Mouse (Mus musculus) liver, postnatal 0 days (tissue): Measurements from ENCODE around the gene Ngef. TPM values are rescaled to one million over a fixed set of nuclear protein-coding genes. Genes with fewer than 3 reads are reported as not detected.

Experiments used
- ATAC-seq: fragments of 200-750 bp; cut with Nextera tagmentation; 2 replicates; pipeline ENCODE4 v1.8.0; 2017; ENCODE audit warnings: mild to moderate bottlenecking, moderate library complexity
- DNase-seq: peaks from one replicate; pipeline ENCODE4 v3.0.0-alpha.2; 2016
- H3K27ac ChIP-seq: fragments of 300-500 bp; sonication (generic); 2 replicates; pipeline ENCODE4 v1.5.1; 2014; ENCODE audit warnings: antibody characterized with exemption, moderate library complexity, mild to moderate bottlenecking, low read depth
- H3K27me3 ChIP-seq: fragments of 300-500 bp; sonication (generic); 2 replicates; pipeline ENCODE4 v1.6.1; 2014; ENCODE audit warnings: low read length, control low read depth, mixed read lengths; ENCODE audit not compliant: insufficient read depth
- H3K36me3 ChIP-seq: fragments of 300-500 bp; sonication (generic); replicated peaks from 2 replicates; pipeline ENCODE4 v1.6.1; 2014; ENCODE audit warnings: mild to moderate bottlenecking, control low read depth, low read length, moderate library complexity, mixed read lengths; ENCODE audit not compliant: insufficient read depth
- H3K4me1 ChIP-seq: fragments of 300-500 bp; sonication (generic); 2 replicates; pipeline ENCODE4 v1.6.1; 2014; ENCODE audit warnings: antibody characterized with exemption, mild to moderate bottlenecking, control low read depth; ENCODE audit not compliant: insufficient read depth
- H3K4me2 ChIP-seq: fragments of 300-500 bp; sonication (generic); 2 replicates; pipeline ENCODE4 v1.6.1; 2014; ENCODE audit warnings: low read depth, mild to moderate bottlenecking, low read length, moderate library complexity, mixed read lengths
- H3K4me3 ChIP-seq: fragments of 300-500 bp; sonication (generic); 2 replicates; pipeline ENCODE4 v1.5.1; 2014; ENCODE audit warnings: low read depth, low read length
- H3K9ac ChIP-seq: fragments of 300-500 bp; sonication (generic); replicated peaks from 2 replicates; pipeline ENCODE4 v1.6.1; 2014; ENCODE audit warnings: mild to moderate bottlenecking, moderate library complexity
- H3K9me3 ChIP-seq: fragments of 300-500 bp; sonication (generic); 2 replicates; pipeline ENCODE4 v1.6.1; 2016; ENCODE audit warnings: mild to moderate bottlenecking, control low read depth, low read length, mixed read lengths
- CTCF ChIP-seq: sonication (generic); IDR thresholded peaks from 2 replicates; pipeline ENCODE4 v1.5.1; 2016; ENCODE audit warnings: antibody characterized with exemption, low read depth
- EP300 ChIP-seq: IDR thresholded peaks from 2 replicates; pipeline ENCODE4 v1.6.1; 2016; ENCODE audit warnings: antibody characterized with exemption, low read depth, mild to moderate bottlenecking
- WGBS: fragments of 180-500 bp; shearing (Covaris S2); extraction: QIAGEN DNeasy Blood & Tissue Kit; methylation state at CpG from one replicate; pipeline ENCODE4 v1.1.7; 2014; ENCODE audit not compliant: insufficient replicate concordance; 5-methylcytosine and 5-hydroxymethylcytosine counted together
- polyA plus RNA-seq: library from polyadenylated mRNA; unstranded; fragments of >200 nt; fragmentation: Nextera tagmentation; extraction: Ambion mirVana; gene quantifications from 2 replicates; pipeline ENCODE4 v1.2.1, GENCODE M21; 2015

The Ngef gene
- polyA plus RNA-seq, 1 experiment from 2014 or later, result 5.6 TPM

DNA sequence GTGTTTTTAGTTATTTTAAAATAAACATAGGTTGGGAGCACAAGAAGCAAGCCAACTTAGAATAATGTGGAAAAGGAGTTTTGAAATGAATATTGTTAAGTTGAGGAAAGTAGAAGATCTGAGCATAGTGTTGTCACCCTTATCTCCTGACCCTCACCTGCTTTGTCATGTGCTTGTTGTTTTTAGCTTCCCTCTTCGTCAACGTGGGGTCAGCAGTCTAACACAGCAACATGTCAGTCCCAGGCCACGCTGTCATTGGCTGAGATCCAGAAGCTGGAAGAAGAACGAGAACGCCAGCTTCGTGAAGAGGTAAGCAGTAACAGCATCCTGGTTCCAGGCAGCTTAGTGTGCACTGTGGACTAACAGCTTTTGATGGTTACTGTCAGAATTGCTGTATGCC, 137.1 kb downstream of the Ngef start:
- 63% methylated on average over 6 of the region's 6 CpGs for WGBS
- H3K36me3 ChIP-seq, result peaks cover 72% of the 10 kb centered on the region
- ATAC-seq, result peak; percentile 57; the same call in 1 of the 2 replicates
- no peak overlapping the region for H3K9ac ChIP-seq
- H3K9me3 ChIP-seq, result no peaks in the 10 kb centered on the region
- H3K27me3 ChIP-seq, result no peaks in the 10 kb centered on the region
- H3K4me3 ChIP-seq, result no peak overlapping the region
- peak overlapping the region; percentile 22; the same call in 1 of the 2 replicates for H3K27ac ChIP-seq
- no peak overlapping the region for H3K4me2 ChIP-seq
- DNase-seq, result peak; percentile 18
- TF ChIP-seq EP300, result no peak
- TF ChIP-seq CTCF, result no peak
- no peaks in the 10 kb centered on the region for H3K4me1 ChIP-seq

DNA sequence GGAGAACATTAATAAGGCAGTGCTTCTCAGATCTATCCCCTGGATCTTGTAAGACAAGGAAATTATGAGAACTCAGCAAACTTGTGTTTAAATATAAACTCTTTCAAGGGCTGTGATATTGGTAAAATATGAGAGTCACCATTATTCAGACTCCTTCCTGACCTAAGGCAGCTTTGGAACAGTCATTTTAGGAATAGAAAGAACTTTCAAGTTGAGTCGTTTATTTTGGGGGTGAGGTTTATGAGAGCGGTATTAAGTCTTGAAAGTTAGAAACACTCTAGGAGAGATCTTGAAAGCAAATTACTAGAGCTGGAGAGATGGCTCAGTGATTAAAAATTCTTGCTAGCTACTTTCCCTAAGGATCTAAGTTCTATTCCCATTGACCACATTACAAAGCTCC, 138.5 kb downstream of the Ngef start:
- H3K27me3 ChIP-seq, result no peaks in the 10 kb centered on the region
- no peak overlapping the region for H3K27ac ChIP-seq
- DNase-seq (no peak), ATAC-seq (no peak)
- H3K4me1 ChIP-seq, result no peaks in the 10 kb centered on the region
- H3K36me3 ChIP-seq, result peaks cover 68% of the 10 kb centered on the region
- 91% methylated on average over 2 of the region's 2 CpGs for WGBS
- no peak overlapping the region for H3K9ac ChIP-seq
- TF ChIP-seq CTCF (no peak), EP300 (no peak)
- no peaks in the 10 kb centered on the region for H3K9me3 ChIP-seq
- no peak overlapping the region for H3K4me2 ChIP-seq
- H3K4me3 ChIP-seq, result no peak overlapping the region

Other genes with a start within 250 kb of the Ngef start
- gene Gigyf2, start 246.9 kb downstream of the Ngef start, polyA plus RNA-seq, result 12.1 and 13.3 TPM in 2 replicates
- gene Kcnj13, start 179.1 kb downstream of the Ngef start, polyA plus RNA-seq, result not detected in 2 replicates
- gene Snorc, start 103.6 kb downstream of the Ngef start, polyA plus RNA-seq, result 0.25 and 0.34 TPM in 2 replicates
- 0.54 and 0.67 TPM in 2 replicates for gene Neu2, start 64.0 kb downstream of the Ngef start, polyA plus RNA-seq
- gene Inpp5d, start 46.4 kb upstream of the Ngef start, polyA plus RNA-seq, result 11.3 and 13.3 TPM in 2 replicates
- gene Atg16l1, start 182.0 kb upstream of the Ngef start, polyA plus RNA-seq, result 15.4 and 18.6 TPM in 2 replicates
- gene Sag, start 229.8 kb upstream of the Ngef start, polyA plus RNA-seq, result 0.17 and 0.42 TPM in 2 replicates